Mouse (Mus musculus): Measurements from ENCODE around the gene Vwa2. TPM values are rescaled to one million over a fixed set of nuclear protein-coding genes. Genes with fewer than 3 reads are reported as not detected.

Vwa2 gene
- total RNA-seq, 2 experiments from 2014 or later, result not detected

- no peak for ATAC-seq (replicated peaks; ENCODE audit: low FRiP score, low TSS enrichment, poor library complexity, severe bottlenecking)
Observed at GRCm38 (mm10) chr19:56905395-56905794, 31.3 kb downstream of the Vwa2 start.

GRCm38 (mm10) chr19:56907850-56908249, 33.8 kb downstream of the Vwa2 start:
- ATAC-seq (replicated peaks; ENCODE audit: low FRiP score, low TSS enrichment, poor library complexity, severe bottlenecking), result no peak

- peak; percentile 70 for ATAC-seq (replicated peaks; ENCODE audit: low FRiP score, low TSS enrichment, poor library complexity, severe bottlenecking)
Observed at GRCm38 (mm10) chr19:56908472-56909270, 34.6 kb downstream of the Vwa2 start.

GRCm38 (mm10) chr19:56910561-56910960, 36.5 kb downstream of the Vwa2 start:
- no peak for ATAC-seq (replicated peaks; ENCODE audit: low FRiP score, low TSS enrichment, poor library complexity, severe bottlenecking)

- no peak for ATAC-seq (replicated peaks; ENCODE audit: low FRiP score, low TSS enrichment, poor library complexity, severe bottlenecking)
Observed at GRCm38 (mm10) chr19:56913761-56914160, 39.7 kb downstream of the Vwa2 start.

GRCm38 (mm10) chr19:56914658-56915057, 40.6 kb downstream of the Vwa2 start:
- ATAC-seq (replicated peaks; ENCODE audit: low FRiP score, low TSS enrichment, poor library complexity, severe bottlenecking), result no peak

GRCm38 (mm10) chr19:56915084-56915483, 41.0 kb downstream of the Vwa2 start:
- no peak for ATAC-seq (replicated peaks; ENCODE audit: low FRiP score, low TSS enrichment, poor library complexity, severe bottlenecking)

GRCm38 (mm10) chr19:56919628-56920027, 45.6 kb downstream of the Vwa2 start:
- peak; percentile 72; the same call in 1 of the 2 replicates for ATAC-seq (replicated peaks; ENCODE audit: low FRiP score, low TSS enrichment, poor library complexity, severe bottlenecking)

GRCm38 (mm10) chr19:56920232-56920631, 46.2 kb downstream of the Vwa2 start:
- ATAC-seq (replicated peaks; ENCODE audit: low FRiP score, low TSS enrichment, poor library complexity, severe bottlenecking), result no peak

GRCm38 (mm10) chr19:56921744-56922143, 47.7 kb downstream of the Vwa2 start:
- no peak for ATAC-seq (replicated peaks; ENCODE audit: low FRiP score, low TSS enrichment, poor library complexity, severe bottlenecking)

GRCm38 (mm10) chr19:56929392-56929791, 55.3 kb downstream of the Vwa2 start:
- ATAC-seq (replicated peaks; ENCODE audit: low FRiP score, low TSS enrichment, poor library complexity, severe bottlenecking), result no peak

- ATAC-seq (replicated peaks; ENCODE audit: low FRiP score, low TSS enrichment, poor library complexity, severe bottlenecking), result no peak
Observed at GRCm38 (mm10) chr19:56930029-56930428, 56.0 kb downstream of the Vwa2 start.

- no peak for ATAC-seq (replicated peaks; ENCODE audit: low FRiP score, low TSS enrichment, poor library complexity, severe bottlenecking)
Observed at GRCm38 (mm10) chr19:56933800-56934199, 59.8 kb downstream of the Vwa2 start.

GRCm38 (mm10) chr19:56935111-56935510, 61.1 kb downstream of the Vwa2 start:
- ATAC-seq (replicated peaks; ENCODE audit: low FRiP score, low TSS enrichment, poor library complexity, severe bottlenecking), result no peak

GRCm38 (mm10) chr19:56935777-56936176, 61.7 kb downstream of the Vwa2 start:
- ATAC-seq (replicated peaks; ENCODE audit: low FRiP score, low TSS enrichment, poor library complexity, severe bottlenecking), result no peak

- no peak for ATAC-seq (replicated peaks; ENCODE audit: low FRiP score, low TSS enrichment, poor library complexity, severe bottlenecking)
Observed at GRCm38 (mm10) chr19:56936253-56936652, 62.2 kb downstream of the Vwa2 start.

- ATAC-seq (replicated peaks; ENCODE audit: low FRiP score, low TSS enrichment, poor library complexity, severe bottlenecking), result no peak
Observed at GRCm38 (mm10) chr19:56937911-56938310, 63.9 kb downstream of the Vwa2 start.

GRCm38 (mm10) chr19:56939826-56940225, 65.8 kb downstream of the Vwa2 start:
- no peak for ATAC-seq (replicated peaks; ENCODE audit: low FRiP score, low TSS enrichment, poor library complexity, severe bottlenecking)

GRCm38 (mm10) chr19:56940507-56940906, 66.5 kb downstream of the Vwa2 start:
- no peak for ATAC-seq (replicated peaks; ENCODE audit: low FRiP score, low TSS enrichment, poor library complexity, severe bottlenecking)

GRCm38 (mm10) chr19:56942216-56942615, 68.2 kb downstream of the Vwa2 start:
- no peak for ATAC-seq (replicated peaks; ENCODE audit: low FRiP score, low TSS enrichment, poor library complexity, severe bottlenecking)

- ATAC-seq (replicated peaks; ENCODE audit: low FRiP score, low TSS enrichment, poor library complexity, severe bottlenecking), result no peak
Observed at GRCm38 (mm10) chr19:56944211-56944610, 70.2 kb downstream of the Vwa2 start.
